Mouse (Mus musculus): ENCODE measurements around the gene Acp5. TPM values are rescaled to one million over a fixed set of nuclear protein-coding genes. Genes with fewer than 3 reads are reported as not detected.
A peak's percentile ranks its signal among the peaks of the same experiment; 100 is the strongest.

The Acp5 gene
- polyA plus RNA-seq, 1 experiment from 2014 or later: 20.9 TPM

DNA sequence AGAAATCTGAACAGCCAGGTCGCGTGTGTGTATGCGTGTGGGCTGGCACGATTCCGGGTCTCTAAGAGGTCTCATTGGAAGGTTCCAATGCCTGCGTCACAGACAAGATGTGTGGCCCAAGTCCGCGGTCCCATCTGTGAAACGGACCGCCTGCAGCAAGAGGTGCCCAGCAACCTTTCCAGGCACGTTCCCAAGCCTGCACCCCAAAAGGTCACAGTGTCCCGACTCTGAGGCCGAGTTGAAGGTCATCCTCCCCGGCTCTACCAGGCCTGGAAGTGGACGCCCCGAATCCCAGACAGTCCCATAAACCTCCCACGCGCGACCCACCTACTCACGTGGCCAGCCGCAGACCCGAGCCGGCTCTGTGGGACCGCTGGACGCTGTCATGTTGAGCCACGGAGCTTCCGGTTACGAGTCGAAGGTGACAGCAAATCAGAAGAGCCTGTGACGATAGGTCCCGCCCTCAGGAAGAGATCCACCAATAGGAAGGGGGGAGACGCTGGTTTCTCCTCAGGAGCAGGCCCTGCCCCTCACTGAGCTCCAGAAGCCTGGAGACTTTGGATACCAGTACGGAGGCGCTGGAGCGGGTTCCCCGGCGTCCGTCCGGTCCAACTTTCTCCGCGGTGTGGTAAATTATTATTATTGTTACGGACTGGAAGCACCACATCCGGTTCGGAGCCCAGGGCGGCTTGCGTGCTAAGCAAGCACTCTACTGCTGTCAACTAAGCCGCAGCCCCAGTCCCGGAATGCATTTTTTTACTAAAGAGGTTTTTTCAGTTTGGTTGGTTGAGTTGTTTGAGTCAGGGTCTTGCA, 50.3 kb downstream of the Acp5 start, which contains the start of gene Ecsit:
Gene Ecsit, minus strand, starts transcription at position 417 of the 813 bp plus-strand sequence.
- Histone ChIP-seq H3K4me1 (peaks cover 15% of the 10 kb centered on the region), H3K9me3 (replicated peaks) (no peaks in the 10 kb centered on the region), H3K36me3 (peaks cover 9% of the 10 kb centered on the region), H3K27me3 (ENCODE audit: low read depth, poor library complexity, severe bottlenecking) (no peaks in the 10 kb centered on the region), H3K4me3 (peak within 1 kb of the TSS; percentile 76), H3K27ac (replicated peaks) (peak within 1 kb of the TSS; percentile 81)
- WGBS: under 1% methylated on average over 48 of the region's 48 CpGs
- DNase-seq (ENCODE audit: low spot score): peak; percentile 92

DNA sequence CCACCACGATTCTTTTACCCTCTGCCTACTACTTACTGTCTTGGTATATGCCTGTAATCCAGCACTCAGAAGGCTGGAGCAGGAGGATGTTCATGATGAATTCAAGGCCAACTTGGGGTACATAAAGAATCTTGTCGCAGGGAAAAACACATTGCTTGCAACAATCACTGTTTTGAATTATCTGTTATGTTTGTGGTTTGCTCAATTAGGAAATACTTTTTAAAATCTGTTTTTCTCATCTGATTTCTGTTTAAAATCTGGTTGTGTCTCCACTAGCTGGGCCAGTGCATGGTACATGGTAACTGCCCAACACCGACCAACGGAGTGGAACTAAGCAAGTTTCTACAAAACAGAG, 50.9 kb downstream of the Acp5 start:
- Histone ChIP-seq H3K9me3 (replicated peaks) (no peaks in the 10 kb centered on the region), H3K36me3 (peaks cover 14% of the 10 kb centered on the region), H3K27ac (replicated peaks) (peak overlapping the region; percentile 81), H3K27me3 (ENCODE audit: low read depth, poor library complexity, severe bottlenecking) (no peaks in the 10 kb centered on the region), H3K4me3 (peak overlapping the region; percentile 76), H3K4me1 (peaks cover 15% of the 10 kb centered on the region)
- 42% methylated on average over 4 of the region's 4 CpGs for WGBS
- no peak for DNase-seq (ENCODE audit: low spot score)

Small RNA genes within 50 kb of the gene (microRNA-seq; reads per million reads assigned to microRNA genes)
- 0.90 reads per million for gene Mir7084

Other genes with a start within 250 kb of the Acp5 start
- gene Rab3d, start 217.5 kb downstream of the Acp5 start, polyA plus RNA-seq (2016; fragmentation: Nextera tagmentation; extraction: Ambion mirVana): 8.3 and 9.7 TPM in 2 replicates
- 4.2 and 4.6 TPM in 2 replicates for gene Ccdc159, start 208.2 kb downstream of the Acp5 start, polyA plus RNA-seq (2016; fragmentation: Nextera tagmentation; extraction: Ambion mirVana)
- gene Tmem205, start 208.2 kb downstream of the Acp5 start, polyA plus RNA-seq (2016; fragmentation: Nextera tagmentation; extraction: Ambion mirVana): 39.0 and 39.2 TPM in 2 replicates
- 14.7 and 22.4 TPM in 2 replicates for gene Plppr2, start 198.7 kb downstream of the Acp5 start, polyA plus RNA-seq (2016; fragmentation: Nextera tagmentation; extraction: Ambion mirVana)
- gene Swsap1, start 180.0 kb downstream of the Acp5 start, polyA plus RNA-seq (2016; fragmentation: Nextera tagmentation; extraction: Ambion mirVana): 8.1 and 8.6 TPM in 2 replicates
- 8.9 and 10.2 TPM in 2 replicates for gene Epor, start 172.2 kb downstream of the Acp5 start, polyA plus RNA-seq (2016; fragmentation: Nextera tagmentation; extraction: Ambion mirVana)
- gene Rgl3, start 146.3 kb downstream of the Acp5 start, polyA plus RNA-seq (2016; fragmentation: Nextera tagmentation; extraction: Ambion mirVana): 3.0 and 3.7 TPM in 2 replicates
- 5.7 and 6.3 TPM in 2 replicates for gene Ccdc151, start 133.1 kb downstream of the Acp5 start, polyA plus RNA-seq (2016; fragmentation: Nextera tagmentation; extraction: Ambion mirVana)
- 108 and 112 TPM in 2 replicates for gene Prkcsh, start 132.9 kb downstream of the Acp5 start, polyA plus RNA-seq (2016; fragmentation: Nextera tagmentation; extraction: Ambion mirVana)
- 16.7 and 26.8 TPM in 2 replicates for gene Elavl3, start 83.7 kb downstream of the Acp5 start, polyA plus RNA-seq (2016; fragmentation: Nextera tagmentation; extraction: Ambion mirVana)
- not detected in 2 replicates for gene Gm49318, start 64.5 kb downstream of the Acp5 start, polyA plus RNA-seq (2016; fragmentation: Nextera tagmentation; extraction: Ambion mirVana)
- gene Zfp653, start 64.3 kb downstream of the Acp5 start, polyA plus RNA-seq (2016; fragmentation: Nextera tagmentation; extraction: Ambion mirVana): 11.7 and 12.6 TPM in 2 replicates
- gene Ecsit, start 50.3 kb downstream of the Acp5 start, polyA plus RNA-seq (2016; fragmentation: Nextera tagmentation; extraction: Ambion mirVana): 41.1 and 44.1 TPM in 2 replicates
- 1.0 and 3.0 TPM in 2 replicates for gene Cnn1, start 36.5 kb downstream of the Acp5 start, polyA plus RNA-seq (2016; fragmentation: Nextera tagmentation; extraction: Ambion mirVana)
- gene Elof1, start 18.5 kb downstream of the Acp5 start, polyA plus RNA-seq (2016; fragmentation: Nextera tagmentation; extraction: Ambion mirVana): 251 and 265 TPM in 2 replicates
- gene Pigyl, start 21.1 kb upstream of the Acp5 start, polyA plus RNA-seq (2016; fragmentation: Nextera tagmentation; extraction: Ambion mirVana): 57.8 and 60.3 TPM in 2 replicates
- 0.25 TPM in 2 replicates for gene Zfp872, start 52.4 kb upstream of the Acp5 start, polyA plus RNA-seq (2016; fragmentation: Nextera tagmentation; extraction: Ambion mirVana)
- gene Zfp809, start 90.0 kb upstream of the Acp5 start, polyA plus RNA-seq (2016; fragmentation: Nextera tagmentation; extraction: Ambion mirVana): 10.4 and 11.6 TPM in 2 replicates
- gene Zfp599, start 124.2 kb upstream of the Acp5 start, polyA plus RNA-seq (2016; fragmentation: Nextera tagmentation; extraction: Ambion mirVana): 5.7 and 6.8 TPM in 2 replicates
- 23.1 and 30.3 TPM in 2 replicates for gene Zfp810, start 171.9 kb upstream of the Acp5 start, polyA plus RNA-seq (2016; fragmentation: Nextera tagmentation; extraction: Ambion mirVana)

All from midbrain, embryonic 10.5 days (tissue).